Mouse (Mus musculus) adrenal gland, adult 8-10 months (tissue): ENCODE data around the gene Myh9. TPM values are rescaled to one million over a fixed set of nuclear protein-coding genes. Genes with fewer than 3 reads are reported as not detected.

ENCODE experiments used
- DNase-seq: peaks from one replicate; pipeline ENCODE4 v3.0.0; 2022
- total RNA-seq, 4 experiments: library from RNA; stranded (reverse); gene quantifications; 2 replicates each; pipeline ENCODE4 v1.2.4; 2022

Gene Myh9
- total RNA-seq, 4 experiments from 2014 or later: 304 to 366 (median 340) TPM

DNA sequence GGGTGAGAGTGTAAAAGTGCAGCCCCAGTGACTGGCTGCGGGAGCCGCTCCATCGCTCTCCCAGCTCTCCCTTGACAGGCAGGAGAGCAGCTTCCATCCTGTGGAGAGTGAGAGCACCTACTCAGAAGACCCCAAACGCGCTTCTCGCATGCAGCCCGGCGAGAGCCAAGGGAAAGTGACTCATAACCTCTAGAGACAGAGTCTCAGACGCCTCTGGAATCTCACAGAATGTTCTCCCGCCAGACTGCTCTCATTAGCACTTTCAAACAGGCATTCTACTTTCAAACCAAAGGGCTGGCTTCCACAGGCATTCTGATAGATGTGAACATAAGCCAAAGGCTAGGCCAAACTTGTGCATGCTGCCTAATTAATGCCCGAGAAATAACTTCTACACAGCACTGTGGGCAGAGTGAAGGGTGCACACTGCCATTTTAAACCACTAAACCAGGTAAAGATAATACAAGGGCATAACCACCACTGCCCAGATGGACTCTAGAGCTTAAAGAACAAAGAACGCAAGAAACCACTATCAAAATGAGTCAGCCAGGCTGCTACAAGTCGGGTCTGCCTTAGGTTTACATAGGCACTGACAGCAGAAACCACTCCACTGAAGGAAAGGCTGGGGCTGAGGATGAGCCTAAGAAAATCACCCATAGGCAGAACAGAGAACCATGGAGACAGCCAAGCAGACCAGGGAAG lies 35.3 kb downstream of the Myh9 start:
- DNase-seq: no peak

DNA sequence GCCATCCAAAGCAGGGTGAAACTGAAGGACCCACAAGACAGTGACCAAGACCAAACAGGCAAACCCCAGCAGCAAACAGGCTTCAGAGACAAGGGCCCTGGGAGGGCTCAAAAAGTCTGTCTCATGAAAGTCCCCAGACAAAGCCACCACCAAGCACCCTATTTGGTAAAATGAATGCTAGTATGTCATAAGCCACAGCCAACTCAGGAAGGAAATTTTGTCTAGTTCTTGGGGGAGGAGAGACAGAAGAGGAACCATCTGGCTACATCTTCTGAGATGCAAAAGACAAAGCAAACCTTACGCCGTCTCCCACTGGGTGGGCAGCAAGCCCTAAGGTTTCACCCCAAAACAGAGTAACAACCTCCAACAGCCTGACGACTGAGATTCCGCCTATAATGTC lies 36.3 kb downstream of the Myh9 start:
- DNase-seq: no peak

DNA sequence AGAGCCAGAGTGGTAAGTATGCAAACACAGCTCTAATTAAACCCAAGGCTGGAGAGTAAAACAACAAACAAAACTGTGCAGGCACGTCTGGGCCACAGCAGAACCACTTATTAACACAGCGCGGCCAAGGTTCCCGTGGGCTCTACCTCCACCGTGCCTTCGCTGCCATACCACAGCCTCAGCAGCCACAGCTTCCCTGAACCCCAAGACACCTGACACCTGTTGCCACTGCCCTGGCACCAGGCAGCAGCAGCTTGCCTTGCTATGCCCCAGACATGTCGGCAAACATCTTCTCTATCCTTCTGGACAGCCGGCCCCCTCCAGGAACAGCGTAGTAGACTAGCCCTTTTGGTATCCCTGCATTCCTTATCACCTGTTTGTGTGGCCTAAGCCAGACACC lies 37.0 kb downstream of the Myh9 start:
- DNase-seq: no peak

DNA sequence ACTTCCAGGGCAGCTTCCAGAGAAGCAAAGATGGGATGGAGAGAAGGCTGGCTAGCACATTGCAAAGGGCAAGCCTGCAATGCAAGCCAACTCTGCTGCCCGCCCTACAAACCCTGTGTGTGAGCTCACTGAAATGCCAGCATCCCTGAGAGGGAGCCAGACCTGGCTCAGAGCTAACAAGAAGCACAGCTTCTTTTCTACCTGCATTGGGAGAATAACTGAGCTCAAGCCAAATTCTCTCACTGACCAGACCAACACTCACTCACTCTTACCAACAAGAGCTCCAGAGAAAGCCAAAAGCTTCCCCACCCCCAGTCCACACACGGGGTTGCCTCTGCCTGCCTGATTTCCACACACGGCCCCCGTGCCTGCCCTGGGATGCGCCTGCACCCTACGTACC lies 37.5 kb downstream of the Myh9 start:
- DNase-seq: no peak

DNA sequence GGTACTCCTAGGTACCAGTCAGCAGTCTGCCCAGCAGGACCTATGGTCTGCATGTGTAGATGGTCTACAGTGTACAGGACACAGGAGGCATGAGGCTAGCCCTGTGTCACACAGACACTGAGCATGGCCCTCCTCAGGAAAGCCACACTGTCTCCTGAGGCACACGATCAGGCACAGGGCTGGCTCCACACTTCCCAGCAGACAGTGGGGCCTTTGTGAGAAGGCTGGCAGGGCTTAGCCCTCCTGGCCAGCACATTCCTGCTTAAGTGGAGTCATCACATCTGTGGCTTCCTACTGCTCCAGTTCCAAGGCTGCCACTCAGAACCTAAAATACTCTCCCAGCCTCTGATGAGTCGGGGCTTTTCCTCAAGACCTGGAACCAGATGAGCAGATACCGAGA lies 38.2 kb downstream of the Myh9 start:
- no peak for DNase-seq

DNA sequence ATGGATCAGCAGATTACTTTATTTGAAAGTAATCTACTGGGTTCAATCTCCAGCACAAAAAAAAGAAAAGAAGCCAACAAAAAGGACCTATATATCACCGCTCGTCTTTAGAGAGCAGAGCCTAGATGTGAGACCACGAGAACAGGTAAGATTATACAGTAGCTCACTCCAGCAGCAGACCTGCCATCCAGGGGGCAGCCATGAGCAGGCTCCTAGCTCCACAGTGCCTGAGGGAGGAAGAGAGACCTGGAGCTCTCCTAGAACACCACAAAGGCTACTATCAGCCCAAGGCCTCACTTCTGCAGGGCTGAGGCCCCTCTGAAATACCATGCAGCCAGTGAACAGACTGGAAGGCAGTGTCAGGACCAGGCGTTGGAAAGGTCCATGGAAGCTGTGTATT lies 39.0 kb downstream of the Myh9 start:
- no peak for DNase-seq

DNA sequence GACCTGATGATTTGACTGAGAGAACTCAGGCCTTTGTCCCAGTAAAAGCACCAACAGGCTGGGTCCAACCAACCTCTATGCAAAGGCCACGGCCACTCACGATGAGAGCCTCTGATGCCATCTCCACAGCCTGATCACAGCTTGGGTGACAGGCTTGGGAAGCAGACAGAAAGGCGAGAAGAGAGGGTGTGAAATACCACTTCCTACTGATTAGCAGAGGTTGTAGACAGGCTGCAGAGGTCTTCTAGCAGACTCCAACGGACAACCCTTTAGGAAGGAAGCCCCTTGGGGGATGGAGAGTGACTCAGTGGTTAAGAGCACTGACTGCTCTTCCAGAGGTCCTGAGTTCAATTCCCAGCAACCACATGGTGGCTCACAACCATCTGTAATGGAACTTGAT lies 40.8 kb downstream of the Myh9 start:
- DNase-seq: no peak

DNA sequence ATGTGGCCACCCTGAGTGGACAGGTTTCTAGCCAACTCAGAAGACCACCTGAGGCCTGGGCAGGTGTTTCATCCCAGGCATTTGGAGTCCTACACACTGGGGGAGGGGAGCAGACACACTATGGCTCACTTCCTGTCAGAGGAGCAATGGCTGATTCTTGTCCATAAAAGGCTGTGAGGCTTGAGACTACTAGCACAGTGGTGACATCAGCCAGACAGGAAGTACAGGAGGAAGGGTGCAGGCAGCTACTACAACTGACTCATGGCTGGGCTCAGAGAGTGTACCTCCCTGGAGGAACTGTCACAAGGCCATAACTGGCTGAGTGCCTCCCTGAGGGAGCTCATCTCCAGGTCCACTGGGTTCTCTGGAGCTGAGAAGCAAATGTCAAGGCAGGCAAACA lies 41.5 kb downstream of the Myh9 start:
- peak; percentile 92 for DNase-seq

DNA sequence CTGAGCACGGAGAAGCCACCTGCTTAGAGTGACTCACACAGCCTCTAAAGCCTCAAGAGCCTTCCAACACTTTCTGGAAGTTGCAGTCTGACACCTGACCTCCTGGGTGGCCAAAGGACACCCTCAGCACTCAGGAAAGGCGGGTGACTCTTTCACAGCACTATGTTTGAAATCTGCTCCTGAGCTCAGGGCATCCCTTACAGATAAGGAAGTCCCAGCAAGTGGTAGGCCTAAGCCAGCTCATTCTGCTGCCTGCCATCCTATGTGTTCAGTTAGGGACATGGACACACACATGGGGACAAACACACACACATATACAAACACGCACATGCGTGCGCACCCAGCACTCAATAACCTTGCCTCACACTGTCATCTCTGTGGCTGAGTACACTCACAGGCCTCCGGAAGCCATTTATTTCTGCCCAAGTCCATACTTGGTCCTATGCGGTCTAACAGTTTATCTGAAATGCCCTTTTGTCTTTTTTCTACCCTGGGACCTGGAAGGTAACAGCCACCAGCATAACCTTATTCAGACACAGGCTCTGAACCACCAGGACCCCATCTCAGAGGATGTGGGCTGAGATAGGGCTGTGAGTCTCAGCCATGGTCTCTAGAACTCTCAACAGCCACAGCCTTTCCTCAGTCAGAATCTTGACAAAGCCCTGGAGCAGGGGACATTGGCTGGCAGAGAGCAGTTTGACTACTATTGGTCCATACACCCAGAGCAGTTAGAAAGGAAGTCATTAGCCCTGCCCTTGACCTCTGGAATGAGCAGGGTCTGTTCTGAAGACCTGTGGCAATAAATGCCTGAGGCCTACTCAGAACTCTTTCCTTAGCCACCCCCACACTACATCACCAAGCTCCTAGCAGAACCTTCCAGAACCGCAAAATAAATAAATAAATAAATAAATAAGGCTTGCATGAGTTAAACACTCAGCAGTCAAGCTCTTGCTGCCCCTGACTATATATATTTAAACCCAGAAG lies 42.2 kb downstream of the Myh9 start:
- DNase-seq: no peak

DNA sequence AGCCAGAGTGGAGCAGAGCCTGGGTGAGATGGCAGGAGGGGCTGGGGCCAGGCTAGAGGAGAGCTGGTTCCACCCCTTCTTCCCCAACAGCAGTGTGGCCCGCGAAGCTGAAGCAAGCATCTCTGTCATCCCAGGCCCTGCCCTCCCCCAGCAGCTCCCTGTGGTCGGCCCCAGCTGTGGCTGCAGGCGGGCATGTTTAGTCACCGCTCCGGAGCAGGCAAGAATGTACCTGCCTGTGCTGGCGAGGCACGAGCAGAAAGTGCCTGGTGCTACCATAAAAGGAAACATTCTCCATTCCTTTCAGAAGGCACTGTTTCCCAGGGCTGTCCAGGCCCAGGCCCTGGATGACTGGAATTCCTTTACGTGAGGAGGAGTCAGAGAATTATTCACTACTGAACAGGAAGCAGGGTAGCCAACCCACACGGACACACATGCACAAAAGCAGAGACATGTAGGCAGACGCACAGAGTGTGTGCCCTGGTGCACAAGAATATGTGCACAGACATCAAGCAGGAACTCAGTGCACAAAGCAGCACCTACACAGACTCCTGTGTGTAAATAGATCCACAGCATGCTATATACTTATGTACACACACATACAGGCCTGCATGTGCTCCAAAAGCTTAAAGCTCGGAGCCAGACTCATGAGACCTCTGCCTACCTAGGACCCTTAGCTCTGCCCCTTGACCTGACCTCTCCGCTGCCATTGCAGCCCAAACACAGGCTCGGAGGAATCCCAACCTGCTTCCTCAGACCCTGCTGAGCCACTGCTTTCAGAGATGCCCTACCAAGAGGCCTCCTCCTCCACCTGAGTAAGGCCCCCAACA lies 43.1 kb downstream of the Myh9 start:
- DNase-seq: no peak

DNA sequence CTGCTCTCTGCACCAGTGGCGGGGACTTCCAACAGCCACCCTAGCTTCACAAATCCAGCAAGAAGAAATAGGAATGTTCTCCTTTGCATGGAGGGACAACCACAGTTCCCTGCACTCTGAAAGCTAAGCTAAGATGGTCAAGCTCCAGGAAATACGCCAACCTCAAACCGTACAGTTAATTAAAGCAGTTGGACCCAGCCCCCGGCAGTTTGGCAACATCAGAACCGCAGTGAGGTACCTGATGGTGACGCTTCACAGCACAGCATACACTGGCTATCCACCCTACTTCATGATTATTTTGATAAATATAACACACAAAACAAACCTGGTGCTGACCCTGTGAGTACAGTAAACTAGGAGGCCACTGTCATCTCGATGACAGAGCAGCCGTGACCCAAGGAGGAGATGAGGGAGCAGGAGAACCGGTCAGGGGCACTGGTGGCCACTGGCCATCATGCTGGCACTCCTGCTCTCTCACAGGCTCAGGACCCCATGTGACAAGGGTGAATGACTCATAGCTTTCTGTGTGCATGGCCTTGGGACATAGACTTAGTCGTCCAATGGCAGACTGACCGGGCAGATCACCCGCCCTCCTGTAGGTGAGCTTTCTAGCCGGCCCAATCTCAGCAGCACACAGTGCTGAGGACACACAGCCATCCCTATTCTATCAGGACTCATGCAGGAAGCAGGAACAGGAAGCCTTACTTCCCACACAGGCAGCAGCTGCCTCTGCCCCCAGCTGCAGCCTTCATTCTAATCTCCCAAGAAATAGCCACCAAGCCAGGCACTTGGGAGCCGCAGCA lies 44.2 kb downstream of the Myh9 start:
- DNase-seq: peak; percentile 89

DNA sequence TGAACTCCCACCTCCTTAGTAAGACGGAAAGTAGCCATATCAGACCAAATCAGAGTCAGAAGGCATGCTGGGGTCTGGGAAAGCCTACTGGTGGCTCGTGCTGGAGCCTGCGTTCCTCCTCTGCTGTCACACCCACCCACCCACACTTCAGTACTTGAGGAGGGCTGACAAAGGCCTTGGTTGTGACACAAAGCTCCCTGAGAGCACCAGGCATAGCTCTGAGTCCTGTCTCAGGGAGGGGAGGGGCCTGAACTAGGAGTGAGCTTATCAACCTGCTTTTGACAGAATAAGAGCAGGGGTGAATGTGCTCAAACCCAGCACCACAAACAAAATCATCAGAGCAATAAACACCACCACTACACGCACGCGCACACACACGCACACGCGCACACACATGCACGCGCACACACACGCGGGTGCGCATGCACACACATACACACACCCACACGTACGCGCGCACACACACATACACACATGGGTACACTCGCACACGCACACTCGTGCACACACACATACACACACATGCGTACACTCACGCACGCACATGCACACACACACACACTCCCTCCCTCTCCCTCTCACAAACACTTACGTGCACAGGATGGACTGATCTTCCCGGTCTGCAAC lies 45.5 kb downstream of the Myh9 start:
- no peak for DNase-seq

DNA sequence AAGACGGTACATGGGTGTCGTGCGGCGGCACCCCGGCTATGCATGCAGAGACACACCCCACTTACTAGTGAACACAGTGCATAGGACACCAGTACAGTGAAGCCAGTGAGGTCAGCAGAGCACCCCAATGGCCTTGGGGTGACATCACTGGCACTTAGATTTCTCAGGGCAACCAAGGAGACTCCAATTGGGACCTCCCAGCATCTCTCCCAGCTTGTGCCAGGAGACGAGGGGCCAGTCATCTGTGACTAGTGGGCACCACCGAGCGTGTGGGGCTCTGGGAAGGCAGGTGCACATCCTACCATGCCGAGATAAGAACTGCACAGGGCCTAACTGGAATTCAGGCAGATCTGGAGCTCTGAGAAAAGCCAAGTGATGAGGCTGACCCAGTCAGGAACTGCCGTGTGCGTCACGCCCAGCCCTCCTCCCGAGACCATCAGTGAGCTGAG lies 47.0 kb downstream of the Myh9 start:
- no peak for DNase-seq

DNA sequence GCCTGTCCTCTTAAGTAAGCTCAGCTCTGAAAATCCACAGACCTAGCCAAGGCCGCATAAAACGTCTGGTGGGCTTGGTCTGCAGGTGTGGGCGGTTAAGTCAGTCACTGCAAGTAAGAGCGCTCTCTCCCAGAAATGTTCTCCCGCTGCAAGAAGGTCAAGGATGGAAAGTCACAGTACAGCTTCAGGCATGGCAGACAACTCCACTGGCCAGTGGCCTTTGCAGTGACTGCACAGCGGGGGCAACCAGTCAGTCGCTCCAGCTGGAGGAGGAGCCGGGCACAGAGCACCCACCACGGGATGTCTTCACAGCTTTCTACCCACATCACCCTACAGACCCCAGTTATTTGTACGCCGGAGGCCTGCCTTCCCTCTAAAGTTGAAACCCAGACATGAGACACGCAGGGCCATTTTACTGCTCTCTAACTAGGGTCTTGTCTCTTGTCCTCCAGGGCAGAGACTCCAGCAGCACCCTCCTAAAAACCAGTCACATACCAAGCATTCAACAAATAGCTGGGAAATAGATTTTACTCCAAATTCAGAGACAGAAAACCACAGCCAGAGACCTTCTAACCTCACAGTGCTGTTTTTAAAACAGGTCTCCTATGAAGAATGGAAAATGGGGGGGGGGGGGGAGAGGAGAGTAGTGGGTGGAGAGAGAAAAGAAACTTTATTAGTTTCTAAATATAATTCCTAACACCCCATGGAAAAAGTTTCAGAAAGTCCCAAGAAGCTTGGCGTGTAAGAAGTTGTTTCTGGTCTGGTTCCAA lies 47.7 kb downstream of the Myh9 start:
- DNase-seq: no peak

DNA sequence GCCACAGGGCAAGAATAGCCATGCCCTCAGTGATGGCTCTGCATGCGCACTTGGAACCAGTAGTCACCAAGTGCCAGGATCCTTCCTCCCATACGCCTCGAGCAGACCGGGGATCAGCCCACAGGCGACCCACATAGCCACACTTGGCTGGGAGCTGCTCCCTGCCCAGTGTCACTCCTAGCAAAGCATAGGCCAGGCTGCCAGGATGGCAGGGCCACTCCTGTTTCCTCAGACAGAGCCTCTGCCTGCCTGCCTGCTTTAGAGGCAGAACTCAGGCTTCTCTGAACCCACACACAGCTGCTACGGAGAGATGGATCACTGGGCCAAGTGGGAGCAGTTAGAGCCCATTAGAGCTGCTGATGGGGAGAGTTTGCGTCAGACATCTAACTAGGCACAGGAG lies 48.4 kb downstream of the Myh9 start:
- DNase-seq: no peak

DNA sequence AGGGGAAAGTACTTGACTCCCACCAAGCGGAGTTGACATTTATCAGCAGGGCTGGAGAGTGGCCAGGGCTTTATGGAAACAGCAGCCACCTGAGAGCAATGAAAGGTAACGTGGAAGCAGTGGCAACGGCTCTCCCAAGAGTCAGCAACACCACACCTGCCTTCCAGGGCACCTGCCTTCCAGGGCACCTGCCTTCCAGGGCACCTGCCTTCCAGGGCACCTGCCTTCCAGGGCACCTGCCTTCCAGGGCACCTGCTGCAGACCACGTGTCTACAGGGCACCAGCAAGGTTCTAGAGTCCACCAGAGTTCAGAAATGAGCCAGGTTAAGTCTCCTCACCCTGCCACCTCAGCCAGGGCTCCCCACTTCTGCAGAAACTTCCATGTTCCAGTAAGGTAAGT lies 48.9 kb downstream of the Myh9 start:
- no peak for DNase-seq

DNA sequence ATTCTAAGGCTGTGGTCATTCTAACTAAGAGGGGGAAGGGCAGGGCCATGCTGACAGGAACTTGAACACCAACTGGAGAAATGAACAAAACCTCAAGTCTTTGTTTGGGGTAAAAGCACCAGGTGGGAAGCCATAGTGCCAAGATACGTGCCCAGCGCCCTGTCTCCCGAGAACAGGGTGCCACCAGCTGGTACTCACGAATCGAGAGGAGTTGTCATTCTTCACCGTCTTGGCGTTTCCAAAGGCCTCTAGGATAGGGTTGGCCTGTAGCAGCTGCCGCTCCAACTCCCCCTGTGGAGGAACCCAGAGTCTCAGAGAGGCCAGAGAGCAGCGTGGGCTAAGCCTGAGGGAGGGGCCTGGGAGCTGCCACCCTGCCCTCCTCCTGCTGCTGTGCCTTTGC lies 49.9 kb downstream of the Myh9 start:
- DNase-seq: no peak

DNA sequence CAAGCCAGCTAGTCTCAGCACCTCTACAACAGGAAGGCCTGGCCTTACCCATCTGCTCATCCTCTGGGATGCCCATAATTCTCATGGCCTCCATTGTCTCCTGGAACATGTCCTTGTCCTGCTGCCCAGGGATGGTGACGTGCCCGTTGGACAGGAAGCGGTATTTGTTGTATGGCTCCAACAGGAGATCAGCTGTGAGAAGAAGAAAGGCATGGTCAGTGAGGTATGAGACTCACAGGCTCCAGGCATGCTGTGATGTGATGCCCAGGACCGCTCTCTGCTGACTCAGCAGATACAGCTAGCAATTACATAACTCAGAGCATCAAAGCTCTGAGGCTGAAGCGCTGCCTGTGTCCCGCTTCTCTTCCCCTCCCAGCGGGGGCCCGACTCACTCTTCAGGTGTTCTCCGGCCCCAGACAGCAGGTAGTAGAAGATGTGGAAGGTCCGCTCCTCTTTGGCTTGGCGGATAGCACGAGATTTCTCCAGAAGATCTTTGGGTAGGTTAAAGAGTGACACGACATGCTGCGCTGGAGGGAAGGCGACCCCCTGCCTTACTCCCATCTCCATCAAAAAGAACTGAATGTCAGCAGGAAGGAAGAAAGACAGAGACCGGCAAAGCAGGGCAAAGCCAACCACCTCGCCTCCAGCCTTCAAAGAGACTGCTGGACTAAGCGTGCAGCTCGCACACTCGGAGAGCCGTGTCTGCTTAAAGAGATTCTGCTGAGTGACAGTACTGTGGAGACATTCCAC lies 51.1 kb downstream of the Myh9 start:
- DNase-seq: no peak

DNA sequence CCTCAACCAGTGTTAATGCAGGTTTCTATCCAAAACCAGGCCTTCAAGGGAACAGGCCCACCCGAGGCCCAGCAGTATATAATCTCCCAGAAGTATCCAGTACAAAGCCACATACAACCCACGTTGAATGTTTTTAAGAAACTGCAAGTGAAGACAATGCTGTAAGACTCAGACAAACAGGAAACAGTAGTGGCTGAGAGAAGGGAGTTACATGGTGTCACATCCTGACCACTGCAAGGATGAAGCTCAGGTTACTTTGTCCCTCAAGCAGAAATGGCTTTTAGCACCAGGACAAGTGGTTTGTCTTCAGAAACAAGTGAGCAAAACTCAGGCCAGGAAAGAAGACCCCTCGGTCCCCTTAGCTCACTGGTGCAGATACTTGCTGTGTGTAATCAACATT lies 52.8 kb downstream of the Myh9 start:
- DNase-seq: no peak

DNA sequence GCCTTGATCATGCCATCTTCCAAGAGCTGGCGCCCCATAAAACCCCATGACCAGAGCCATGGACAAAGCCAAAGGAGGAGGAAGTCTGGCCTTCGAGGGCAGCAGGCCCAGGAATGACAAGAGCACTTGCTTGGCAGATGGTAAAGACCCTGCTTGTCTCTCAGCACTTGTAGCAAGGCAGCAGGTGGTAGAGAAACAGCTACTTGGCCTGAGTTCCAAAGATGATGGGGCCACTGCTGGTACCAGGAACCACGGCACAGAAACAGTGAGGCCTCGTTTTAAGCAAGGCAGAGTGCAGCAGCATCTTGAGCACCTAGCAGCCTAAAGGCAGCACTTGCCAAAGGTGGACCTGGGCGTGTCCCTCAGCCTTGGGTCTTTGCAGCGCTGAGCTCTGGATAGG lies 53.6 kb downstream of the Myh9 start:
- no peak for DNase-seq
